Mouse (Mus musculus): ENCODE results near the gene Tmem91.

The Tmem91 gene

DNA sequence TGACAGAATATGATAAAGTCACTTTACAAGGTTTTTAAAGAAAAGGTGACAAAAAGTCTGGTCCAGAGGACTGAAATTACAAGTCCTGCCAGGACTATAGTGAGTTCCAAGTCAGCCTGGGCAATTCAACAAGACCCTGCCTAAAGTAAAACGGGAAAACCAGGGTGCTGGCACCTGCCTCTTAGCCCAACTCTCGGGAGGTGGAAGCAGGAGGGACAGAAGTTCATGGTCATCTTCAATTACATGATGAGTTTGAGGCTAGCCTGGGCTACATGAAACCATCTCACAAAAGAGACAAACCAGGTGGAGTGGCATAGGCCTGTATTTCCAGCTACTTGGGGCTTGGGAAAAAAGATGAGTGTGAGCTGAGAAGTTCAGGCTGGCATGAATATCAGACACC, 3.3 kb downstream of the Tmem91 start:
- in situ Hi-C loops (cut with MboI, MseI): no loop called here

- in situ Hi-C loops (cut with MboI, MseI): no loop called here
These were observed 4.9 kb downstream of the Tmem91 start for GRCm38 (mm10) chr7:25670096-25670495.

DNA sequence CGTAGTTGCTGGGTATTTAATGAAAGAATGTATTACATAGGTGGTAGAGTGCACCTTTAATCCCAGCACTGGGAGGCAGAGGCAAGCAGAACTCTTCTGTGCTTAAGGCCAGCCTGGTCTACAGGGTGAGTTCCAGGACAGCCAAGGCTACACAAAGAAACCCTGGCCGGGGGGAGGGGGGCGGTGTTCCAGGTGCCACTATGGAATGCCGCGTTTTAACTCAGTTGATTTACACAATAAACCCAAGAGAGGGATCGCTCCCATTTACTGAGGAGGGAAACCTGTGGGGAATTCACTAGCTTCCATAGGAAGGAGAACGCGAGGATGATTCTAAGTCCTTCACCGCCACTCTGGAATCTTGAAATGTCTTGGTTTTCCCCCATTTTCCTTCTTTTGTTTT, 5.3 kb downstream of the Tmem91 start:
- in situ Hi-C loops (cut with MboI, MseI): no loop called here

- in situ Hi-C loops (cut with MboI, MseI): no loop called here
These were observed 5.8 kb downstream of the Tmem91 start for GRCm38 (mm10) chr7:25669158-25669557.

DNA sequence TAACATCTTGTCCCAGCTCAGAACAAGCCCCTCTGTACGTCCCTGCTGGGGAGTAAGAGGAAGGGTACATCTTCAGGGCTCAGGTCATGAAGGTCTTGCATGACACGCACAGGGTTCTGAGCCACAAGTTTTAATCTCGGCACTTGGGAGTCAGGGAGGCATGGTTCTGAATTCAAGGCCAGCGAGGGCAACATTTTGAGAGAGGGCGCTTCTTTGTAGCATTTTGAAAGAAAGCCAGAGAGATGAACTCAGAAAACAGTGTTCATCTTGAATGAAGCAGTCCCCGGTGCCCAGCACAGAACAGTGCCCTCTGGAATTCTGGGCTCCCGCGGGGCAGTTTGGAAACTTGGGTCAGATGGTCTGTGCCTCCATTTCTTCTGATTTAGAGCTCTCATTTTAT, 8.6 kb downstream of the Tmem91 start:
- in situ Hi-C loops (cut with MboI, MseI): no loop called here

DNA sequence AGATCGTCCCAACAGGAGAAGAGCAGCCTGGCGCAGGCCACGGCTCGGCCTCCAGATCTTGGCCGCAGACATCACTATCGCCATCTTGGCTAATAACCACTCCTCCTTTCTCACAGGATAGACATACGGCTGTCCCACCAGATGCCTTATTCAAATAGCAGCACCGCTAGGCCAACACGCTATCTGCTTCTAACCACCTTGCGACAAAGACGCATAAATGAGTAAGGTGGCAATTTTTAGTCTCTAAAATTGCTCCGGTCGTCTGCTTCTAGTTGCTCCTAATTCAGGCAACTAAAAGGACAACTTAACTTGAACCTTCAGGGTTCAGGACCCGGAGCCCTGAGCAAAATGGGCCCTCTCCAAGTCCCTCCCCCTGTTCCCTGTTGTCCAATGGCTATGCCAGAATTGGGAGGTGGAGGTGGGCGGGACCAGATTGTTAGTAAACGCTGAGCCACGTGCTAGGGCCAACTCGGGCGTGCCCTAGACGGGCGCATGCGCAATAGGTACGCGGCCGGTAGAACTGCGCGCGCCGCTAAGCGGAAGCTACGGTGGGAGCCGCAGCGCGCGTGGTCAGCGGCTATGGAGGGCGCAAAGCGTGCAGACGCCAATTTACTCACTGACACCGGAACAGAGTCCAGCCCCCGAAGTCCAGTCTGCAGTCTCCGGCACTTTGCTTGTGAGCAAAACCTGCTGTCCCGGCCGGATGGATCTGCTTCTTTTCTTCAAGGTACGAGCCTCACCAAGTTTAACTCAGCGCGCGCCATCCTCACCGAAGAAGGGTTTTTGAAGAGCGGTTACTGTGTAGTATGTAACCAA, 16.1 kb downstream of the Tmem91 start, which contains the start of the genes Bckdha and Exosc5:
TSS of gene Bckdha (minus strand) at position 325 of the 816 bp plus-strand sequence.
TSS of gene Exosc5 (plus strand) at position 508 of the 816 bp plus-strand sequence.
- in situ Hi-C loops (cut with MboI, MseI): loop anchor here (5.0 kb wide), 1 partner anchor 37 kb away; no protein-coding TSS in a partner anchor

DNA sequence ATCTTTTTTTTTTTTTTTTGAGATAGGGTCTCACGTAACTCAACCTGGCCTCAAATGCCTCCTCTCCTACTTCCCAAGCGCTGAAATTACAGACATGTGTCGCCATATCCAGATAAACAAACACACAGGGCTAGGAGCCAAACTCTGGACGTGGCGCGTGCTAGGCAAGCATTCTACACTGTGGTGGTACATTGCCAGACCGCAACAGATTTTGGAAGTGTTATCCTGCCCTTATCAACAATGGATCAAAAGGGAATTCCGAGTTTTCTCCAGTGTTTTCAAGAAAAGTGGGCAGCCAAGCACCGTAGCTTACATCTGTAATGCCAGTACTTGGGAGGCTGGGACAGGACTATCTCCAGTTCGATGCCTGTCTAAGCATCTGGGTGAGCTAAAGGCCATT, 17.2 kb downstream of the Tmem91 start:
- in situ Hi-C loops (cut with MboI, MseI): loop anchor here (5.0 kb wide), 1 partner anchor 35 kb away; no protein-coding TSS in a partner anchor

DNA sequence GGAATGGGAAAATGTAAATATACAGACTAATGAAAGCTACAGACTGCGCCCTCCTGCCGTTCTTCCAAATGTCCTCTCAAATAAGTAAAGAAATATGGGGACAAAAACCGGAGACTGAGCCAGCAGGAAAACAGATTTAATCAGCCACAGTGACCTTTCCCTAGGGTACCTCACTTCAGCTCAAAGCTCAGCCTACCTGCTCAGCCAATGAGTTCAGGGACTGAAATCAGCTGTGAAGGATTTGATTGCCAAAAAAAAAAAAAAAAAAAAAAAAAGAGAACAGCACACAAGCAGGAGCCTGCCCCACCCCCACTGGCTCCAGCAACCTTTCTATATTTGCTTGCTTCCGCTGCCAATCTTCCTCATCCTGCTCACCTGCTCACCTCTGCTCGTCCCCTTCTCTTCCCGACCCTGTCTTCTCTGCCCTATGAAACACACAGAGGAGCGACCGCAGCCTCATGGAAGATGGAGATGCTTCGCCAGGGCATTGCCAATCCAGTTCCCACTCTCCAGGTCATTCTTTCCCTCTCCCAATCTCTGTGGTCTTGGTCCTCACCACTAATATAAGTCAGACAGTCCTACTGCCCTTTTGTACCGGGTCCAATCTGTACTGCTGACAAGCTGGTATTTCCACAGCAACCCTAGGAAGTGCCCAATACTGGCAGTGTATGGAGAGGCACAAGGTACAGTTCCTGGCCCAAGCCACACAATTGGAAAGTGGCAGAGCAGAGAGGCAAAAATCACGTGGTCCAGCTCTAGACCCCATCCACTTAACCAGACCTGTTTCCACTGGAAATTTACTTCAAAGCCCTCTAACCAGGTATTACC, 19.2 kb downstream of the Tmem91 start:
- in situ Hi-C loops (cut with MboI, MseI): loop anchor here (5.0 kb wide), 1 partner anchor 34 kb away; no protein-coding TSS in a partner anchor

GRCm38 (mm10) chr7:25652244-25652759, 22.7 kb downstream of the Tmem91 start:
- in situ Hi-C loops (cut with MboI, MseI): no loop called here

- in situ Hi-C loops (cut with MboI, MseI): no loop called here
These were observed 23.7 kb downstream of the Tmem91 start for GRCm38 (mm10) chr7:25651281-25651680.

DNA sequence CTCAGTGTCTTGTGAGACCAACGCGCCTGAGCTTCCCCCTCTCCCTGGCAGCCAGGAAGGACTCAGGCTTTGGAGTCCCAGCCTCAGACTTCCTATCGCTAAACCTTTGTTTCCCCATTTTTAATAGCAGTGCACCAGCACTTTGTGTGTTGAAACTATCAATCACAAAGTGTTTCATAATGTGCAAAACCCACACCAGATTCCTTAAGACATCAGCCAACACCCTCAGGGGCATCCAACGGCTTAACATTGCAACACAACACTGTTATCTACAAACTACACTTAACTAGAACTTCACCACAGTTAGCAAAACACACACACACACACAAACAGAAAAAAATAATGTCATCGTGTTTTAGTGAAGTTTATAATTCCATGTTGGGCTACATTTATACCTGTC, 25.1 kb downstream of the Tmem91 start:
- in situ Hi-C loops (cut with MboI, MseI): no loop called here

- in situ Hi-C loops (cut with MboI, MseI): no loop called here
These were observed 27.3 kb downstream of the Tmem91 start for GRCm38 (mm10) chr7:25647574-25648123.

DNA sequence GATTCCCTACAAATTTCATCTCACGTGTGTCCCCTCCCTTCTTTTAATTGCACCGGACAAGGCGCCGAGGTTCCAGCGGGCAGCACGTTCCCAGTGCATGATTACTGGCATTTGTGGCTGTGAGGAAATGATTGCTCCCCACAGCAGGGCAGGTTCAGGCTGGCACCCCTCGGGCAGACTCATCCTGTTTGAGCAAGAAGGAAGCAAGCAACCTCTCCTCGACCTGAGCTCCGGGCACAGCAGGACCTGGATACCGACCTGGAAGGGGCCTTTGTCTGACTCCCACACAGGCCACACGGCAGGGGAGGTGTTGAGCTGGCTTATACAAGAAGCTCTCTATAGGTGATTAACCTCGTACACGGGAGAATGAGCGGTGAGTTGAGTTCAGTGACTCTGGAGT, 29.9 kb downstream of the Tmem91 start:
- in situ Hi-C loops (cut with MboI, MseI): no loop called here

- in situ Hi-C loops (cut with MboI, MseI): no loop called here
These were observed 30.3 kb downstream of the Tmem91 start for GRCm38 (mm10) chr7:25644631-25645030.

- in situ Hi-C loops (cut with MboI, MseI): no loop called here
These were observed 30.8 kb downstream of the Tmem91 start for GRCm38 (mm10) chr7:25644136-25644535.

DNA sequence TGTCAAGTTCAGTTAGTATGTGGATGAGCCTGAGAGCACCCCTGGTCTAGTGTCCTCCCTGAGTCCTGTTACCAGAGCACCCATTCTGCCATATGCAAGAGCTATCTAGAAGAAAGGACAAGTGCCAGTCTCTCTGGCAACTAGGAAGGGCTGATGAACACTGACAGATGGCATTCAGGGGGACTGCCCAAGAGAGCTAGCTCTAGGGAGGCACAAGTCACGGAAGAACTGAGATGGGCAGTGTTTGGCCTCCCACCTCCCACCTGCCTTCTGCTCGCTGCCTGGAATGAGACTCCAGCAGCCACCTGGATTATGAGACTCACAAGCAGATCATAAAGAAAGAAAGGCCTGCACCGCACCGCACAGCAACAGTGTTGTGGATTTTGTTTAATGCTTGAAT, 35.2 kb downstream of the Tmem91 start:
- in situ Hi-C loops (cut with MboI, MseI): no loop called here

DNA sequence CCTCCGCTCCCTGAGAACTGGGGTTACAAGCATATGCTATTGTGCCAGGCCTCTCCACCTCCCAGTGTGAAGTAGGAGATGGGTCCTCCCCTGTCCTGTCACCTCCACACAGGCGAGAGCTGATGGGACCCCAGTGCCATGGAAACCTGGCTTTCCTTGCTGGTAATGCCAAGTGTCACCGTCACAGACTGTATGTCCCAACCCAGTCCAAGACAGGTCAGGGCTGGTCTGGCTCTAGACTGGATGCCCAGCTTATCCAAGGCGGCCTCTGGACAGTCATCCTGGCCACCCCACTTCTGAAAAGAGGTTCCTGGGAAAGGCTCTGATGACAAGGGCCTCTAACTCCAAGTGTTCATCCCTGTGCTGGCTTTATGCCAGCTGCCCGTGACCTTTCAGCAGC, 37.9 kb downstream of the Tmem91 start:
- in situ Hi-C loops (cut with MboI, MseI): no loop called here

DNA sequence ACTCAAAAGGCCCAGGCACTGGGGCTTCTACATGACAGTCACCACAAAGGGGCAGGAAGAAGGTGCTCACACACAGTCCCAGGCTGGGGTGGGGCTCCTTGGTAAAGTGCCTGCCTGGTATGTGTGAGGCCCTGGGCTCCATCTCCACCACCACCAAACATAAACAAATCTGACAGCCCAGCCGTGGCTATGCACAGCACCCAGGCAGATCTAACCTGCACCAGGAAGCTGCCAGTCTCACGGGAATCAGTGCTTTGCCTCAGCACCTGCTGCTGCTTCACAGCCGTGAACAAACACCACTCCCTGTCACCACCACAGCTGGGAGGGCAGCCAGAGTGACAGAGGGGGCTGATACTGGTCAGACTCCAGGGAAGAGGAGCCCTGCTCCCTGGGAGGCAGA, 38.6 kb downstream of the Tmem91 start:
- in situ Hi-C loops (cut with MboI, MseI): no loop called here

DNA sequence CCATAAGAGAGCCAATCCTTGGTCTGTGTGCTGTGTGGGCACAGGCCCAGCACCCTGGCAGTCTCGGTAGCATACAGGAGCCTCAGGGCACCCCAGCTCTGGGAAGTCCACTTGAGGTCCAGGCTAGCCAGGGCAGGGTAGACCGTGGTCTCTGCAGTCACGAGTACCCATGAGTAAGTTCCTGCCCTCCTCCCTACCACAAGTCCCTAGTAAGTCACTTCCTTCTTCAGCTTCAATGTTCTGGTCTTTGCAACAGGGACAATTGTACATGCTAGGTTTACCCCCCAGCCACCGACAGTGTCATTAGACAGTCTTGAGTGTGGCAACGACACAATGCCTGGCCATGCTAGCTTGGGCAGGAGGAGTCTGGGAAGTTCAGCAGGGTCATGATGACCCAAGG, 42.3 kb downstream of the Tmem91 start:
- in situ Hi-C loops (cut with MboI, MseI): no loop called here

- in situ Hi-C loops (cut with MboI, MseI): no loop called here
These were observed 46.7 kb downstream of the Tmem91 start for GRCm38 (mm10) chr7:25628323-25628620.

- in situ Hi-C loops (cut with MboI, MseI): no loop called here
These were observed 47.3 kb downstream of the Tmem91 start for GRCm38 (mm10) chr7:25627431-25628322.

Data from T-helper 1 cell (primary cell).